Mouse (Mus musculus) adrenal gland, adult 8-10 months (tissue): ENCODE measurements around the gene Gm21440. TPM values are rescaled to one million over a fixed set of nuclear protein-coding genes. Genes with fewer than 3 reads are reported as not detected.
"Not testable (repeated sequence)": the region's sequence is repeated elsewhere in the genome, so short reads cannot be mapped to it uniquely, and the experiment has no call there.

Experiments
- DNase-seq: peaks from one replicate; pipeline ENCODE4 v3.0.0; 2022
- total RNA-seq, 4 experiments: library from RNA; stranded (reverse); gene quantifications; 2 replicates each; pipeline ENCODE4 v1.2.4; 2022

Gene Gm21440
- not detected for total RNA-seq

GRCm38 (mm10) chrY:13252091-13252490 is at the start of gene Gm21440, which contains the start of gene Gm21454:
TSS of gene Gm21440 (plus strand) at chrY:13252391.
TSS of gene Gm21454 (plus strand) at chrY:13252442.
- DNase-seq: not testable (repeated sequence)

GRCm38 (mm10) chrY:13223828-13224227 is 28.4 kb upstream of the Gm21440 start, which contains the start of gene Gm21828:
TSS of gene Gm21828 (minus strand) at chrY:13223928.
- DNase-seq: not testable (repeated sequence)

Other genes starting within 250 kb of the Gm21440 start
- gene Gm20807, start 209.5 kb upstream of the Gm21440 start, total RNA-seq: not detected
- not detected for gene Gm21891, start 118.9 kb upstream of the Gm21440 start, total RNA-seq
- not detected for gene Gm21425, start 90.4 kb upstream of the Gm21440 start, total RNA-seq
- gene Gm21828, start 28.5 kb upstream of the Gm21440 start, total RNA-seq: not detected
- not detected for gene Gm21454, start 51 bp downstream of the Gm21440 start, total RNA-seq
- not detected for gene Gm21725, start 96.7 kb downstream of the Gm21440 start, total RNA-seq
- gene Gm21866, start 213.2 kb downstream of the Gm21440 start, total RNA-seq: not detected
- gene Gm20773, start 241.6 kb downstream of the Gm21440 start, total RNA-seq: not detected